Mouse (Mus musculus): Measurements from ENCODE around the gene Gm11099. TPM values are rescaled to one million over a fixed set of nuclear protein-coding genes. Genes with fewer than 3 reads are reported as not detected.

Gm11099 gene
- polyA plus RNA-seq, 1 experiment from 2014 or later = not detected

GRCm38 (mm10) chr2:58918351-58918750 lies 59.1 kb downstream of the Gm11099 start:
- Histone ChIP-seq H3K4me3 (no peak overlapping the region), H3K27ac (no peak overlapping the region), H3K27me3 (ENCODE audit: low read depth, poor library complexity, severe bottlenecking) (no peaks in the 10 kb centered on the region), H3K36me3 (no peaks in the 10 kb centered on the region), H3K4me1 (no peaks in the 10 kb centered on the region), H3K9me3 (replicated peaks) (no peaks in the 10 kb centered on the region)
- no peak for DNase-seq (ENCODE audit: low spot score)
- WGBS = 50% methylated on average over 4 of the region's 4 CpGs

GRCm38 (mm10) chr2:58925551-58925950 lies 66.3 kb downstream of the Gm11099 start:
- Histone ChIP-seq H3K27me3 (ENCODE audit: low read depth, poor library complexity, severe bottlenecking) (no peaks in the 10 kb centered on the region), H3K36me3 (no peaks in the 10 kb centered on the region), H3K9me3 (replicated peaks) (no peaks in the 10 kb centered on the region), H3K27ac (no peak overlapping the region), H3K4me1 (no peaks in the 10 kb centered on the region), H3K4me3 (no peak overlapping the region)
- WGBS = 94% methylated on average over 2 of the region's 2 CpGs
- no peak for DNase-seq (ENCODE audit: low spot score)

GRCm38 (mm10) chr2:58941361-58941760 lies 82.1 kb downstream of the Gm11099 start:
- no peaks in the 10 kb centered on the region for H3K27me3 ChIP-seq (ENCODE audit: low read depth, poor library complexity, severe bottlenecking)
- no peak for DNase-seq (ENCODE audit: low spot score)
- 84% methylated on average over 4 of the region's 4 CpGs for whole genome bisulfite sequencing

GRCm38 (mm10) chr2:58948796-58949195 lies 89.6 kb downstream of the Gm11099 start:
- Histone ChIP-seq H3K4me1 (no peaks in the 10 kb centered on the region), H3K27me3 (ENCODE audit: low read depth, poor library complexity, severe bottlenecking) (no peaks in the 10 kb centered on the region), H3K4me3 (no peak overlapping the region), H3K36me3 (no peaks in the 10 kb centered on the region), H3K9me3 (replicated peaks) (no peaks in the 10 kb centered on the region), H3K27ac (no peak overlapping the region)
- WGBS = 85% methylated on average over 7 of the region's 7 CpGs
- no peak for DNase-seq (ENCODE audit: low spot score)

More at GRCm38 (mm10) chr2:58941361-58941760, 82.1 kb downstream of the Gm11099 start:
- H3K9me3 ChIP-seq (replicated peaks) = no peaks in the 10 kb centered on the region
- no peak overlapping the region for H3K27ac ChIP-seq
- no peak overlapping the region for H3K4me3 ChIP-seq
- no peaks in the 10 kb centered on the region for H3K4me1 ChIP-seq
- no peaks in the 10 kb centered on the region for H3K36me3 ChIP-seq

GRCm38 (mm10) chr2:58952101-58952500 lies 92.9 kb downstream of the Gm11099 start:
- no peak overlapping the region for H3K4me3 ChIP-seq
- WGBS = 85% methylated on average over 3 of the region's 3 CpGs

GRCm38 (mm10) chr2:58956351-58956750 lies 97.1 kb downstream of the Gm11099 start:
- DNase-seq (ENCODE audit: low spot score) = no peak
- WGBS = 90% methylated on average over 2 of the region's 2 CpGs
- Histone ChIP-seq H3K27me3 (ENCODE audit: low read depth, poor library complexity, severe bottlenecking) (no peaks in the 10 kb centered on the region), H3K27ac (no peak overlapping the region), H3K9me3 (replicated peaks) (no peaks in the 10 kb centered on the region), H3K4me3 (no peak overlapping the region), H3K4me1 (no peaks in the 10 kb centered on the region), H3K36me3 (no peaks in the 10 kb centered on the region)

More at GRCm38 (mm10) chr2:58952101-58952500, 92.9 kb downstream of the Gm11099 start:
- Histone ChIP-seq H3K9me3 (replicated peaks) (no peaks in the 10 kb centered on the region), H3K27ac (no peak overlapping the region), H3K4me1 (no peaks in the 10 kb centered on the region), H3K36me3 (no peaks in the 10 kb centered on the region), H3K27me3 (ENCODE audit: low read depth, poor library complexity, severe bottlenecking) (no peaks in the 10 kb centered on the region)
- no peak for DNase-seq (ENCODE audit: low spot score)

GRCm38 (mm10) chr2:58956770-58957300 lies 97.6 kb downstream of the Gm11099 start:
- no peaks in the 10 kb centered on the region for H3K27me3 ChIP-seq (ENCODE audit: low read depth, poor library complexity, severe bottlenecking)
- no peaks in the 10 kb centered on the region for H3K36me3 ChIP-seq
- no peak overlapping the region for H3K27ac ChIP-seq
- H3K4me1 ChIP-seq = no peaks in the 10 kb centered on the region
- no peak overlapping the region for H3K4me3 ChIP-seq
- 86% methylated on average over 2 of the region's 2 CpGs for WGBS
- H3K9me3 ChIP-seq (replicated peaks) = no peaks in the 10 kb centered on the region
- DNase-seq (ENCODE audit: low spot score) = no peak
